Mouse (Mus musculus): Measurements from ENCODE around the gene Amn1.
"Not testable (repeated sequence)": the region's sequence is repeated elsewhere in the genome, so short reads cannot be mapped to it uniquely, and the experiment has no call there.

Amn1 gene

GRCm38 (mm10) chr6:149154116-149155030 is 34.1 kb downstream of the Amn1 start:
- DNase-seq (ENCODE audit: low spot score in 2 of 2) = no peak

GRCm38 (mm10) chr6:149153473-149154115 is 34.9 kb downstream of the Amn1 start:
- DNase-seq (ENCODE audit: low spot score in 2 of 2) = no peak

DNA sequence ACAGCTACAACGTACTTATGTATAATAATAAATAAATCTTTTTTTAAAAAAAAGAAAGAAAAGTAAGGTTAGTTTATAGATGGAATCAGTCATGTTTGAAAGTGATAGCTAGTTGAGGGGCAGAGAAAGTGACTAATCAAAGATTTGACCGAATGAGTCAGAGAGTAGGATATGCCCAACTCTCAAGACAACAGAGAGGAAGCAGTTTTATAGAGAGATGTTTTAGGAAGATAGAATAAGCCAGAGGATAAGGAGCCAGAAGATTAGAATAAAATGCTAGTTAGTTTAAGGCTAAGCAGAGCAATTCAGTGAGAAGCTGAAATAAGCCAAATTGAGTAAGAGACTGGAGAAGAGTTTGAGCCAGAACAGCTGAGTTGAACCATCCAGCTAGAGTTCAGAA is 36.4 kb downstream of the Amn1 start:
- no peak for DNase-seq (ENCODE audit: low spot score in 2 of 2)

- DNase-seq (ENCODE audit: low spot score in 2 of 2) = no peak
Observed at GRCm38 (mm10) chr6:149148436-149149229, 39.9 kb downstream of the Amn1 start.

GRCm38 (mm10) chr6:149145143-149145542 is 43.4 kb downstream of the Amn1 start:
- DNase-seq (ENCODE audit: low spot score in 2 of 2) = no peak

DNA sequence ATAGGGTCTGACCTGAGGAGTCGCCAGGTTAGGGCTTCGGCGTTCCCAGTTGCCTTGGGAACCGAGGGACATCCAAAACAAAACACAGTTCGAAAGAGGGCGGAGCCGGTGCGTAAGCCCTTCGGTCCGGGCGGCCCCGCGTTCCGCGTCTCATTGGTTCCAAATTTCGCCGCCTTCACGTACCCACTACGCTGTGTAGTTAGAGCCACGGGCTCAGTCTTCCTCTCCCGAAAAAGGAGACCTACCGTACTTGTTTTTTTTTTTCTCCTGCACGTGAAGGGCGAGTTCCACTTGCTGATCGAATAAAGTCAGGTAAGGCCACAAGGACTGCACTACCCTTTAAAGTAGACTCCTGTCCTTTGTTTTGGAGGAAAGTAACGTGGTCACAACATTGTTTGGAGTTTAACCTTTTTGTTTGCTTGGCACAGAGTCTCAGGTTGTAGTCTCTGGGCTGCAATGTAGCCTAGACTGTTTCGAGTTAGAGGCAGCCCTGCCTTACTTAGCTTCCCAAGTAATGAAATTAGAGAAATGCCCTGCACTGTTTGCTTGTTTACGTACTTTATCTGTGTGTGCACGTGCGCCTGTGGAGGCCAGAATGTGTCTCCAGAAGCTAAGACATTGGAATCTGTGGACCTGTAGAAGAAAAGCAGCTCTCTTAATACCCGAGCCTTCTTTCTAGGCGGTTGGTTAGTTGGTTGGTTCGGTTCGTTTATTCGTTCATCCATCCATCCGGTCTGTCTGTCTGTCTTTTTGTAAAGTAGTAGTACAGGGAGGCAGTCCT is 46.9 kb downstream of the Amn1 start:
- peak; percentile 81 to 86 for DNase-seq (ENCODE audit: low spot score in 2 of 2)

DNA sequence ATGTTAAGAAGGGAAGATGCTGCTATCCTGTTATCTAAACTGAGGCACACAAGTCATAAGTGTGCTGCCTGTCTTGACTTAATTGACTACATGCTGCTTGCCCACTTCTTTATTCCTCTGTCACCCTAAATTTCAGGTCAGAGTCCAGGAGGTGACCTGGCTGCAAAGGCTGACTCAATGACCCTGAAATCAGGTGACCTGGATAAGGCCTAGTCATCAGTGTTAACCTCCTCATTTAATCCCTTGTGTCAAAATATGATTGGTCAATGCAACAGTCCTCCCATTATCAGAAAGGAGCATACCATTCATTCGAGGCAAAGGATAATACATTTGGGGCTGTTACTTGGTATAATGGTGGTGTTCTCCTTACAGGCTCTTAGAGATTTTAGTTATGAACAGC is 49.0 kb downstream of the Amn1 start, which contains the start of gene Etfbkmt:
Gene Etfbkmt, plus strand, starts transcription at position 379 of the 400 bp plus-strand sequence.
- DNase-seq (ENCODE audit: low spot score in 2 of 2) = no peak

- DNase-seq (ENCODE audit: low spot score in 2 of 2) = no peak
Observed at GRCm38 (mm10) chr6:149139011-149139410, 49.5 kb downstream of the Amn1 start.

- no peak for DNase-seq (ENCODE audit: low spot score in 2 of 2)
Observed at GRCm38 (mm10) chr6:149137936-149138335, 50.6 kb downstream of the Amn1 start.

GRCm38 (mm10) chr6:149135631-149136030 is 52.9 kb downstream of the Amn1 start:
- DNase-seq (ENCODE audit: low spot score in 2 of 2) = no peak

- no peak for DNase-seq (ENCODE audit: low spot score in 2 of 2)
Observed at GRCm38 (mm10) chr6:149134391-149135150, 53.9 kb downstream of the Amn1 start.

- no peak for DNase-seq (ENCODE audit: low spot score in 2 of 2)
Observed at GRCm38 (mm10) chr6:149132311-149133077, 56.0 kb downstream of the Amn1 start.

GRCm38 (mm10) chr6:149131111-149131510 is 57.4 kb downstream of the Amn1 start:
- no peak for DNase-seq (ENCODE audit: low spot score in 2 of 2)

GRCm38 (mm10) chr6:149129870-149130269 is 58.6 kb downstream of the Amn1 start, which contains the start of gene Gm10203:
TSS of gene Gm10203 (plus strand) at chr6:149130170.
- not testable (repeated sequence) for DNase-seq (ENCODE audit: low spot score in 2 of 2)

DNA sequence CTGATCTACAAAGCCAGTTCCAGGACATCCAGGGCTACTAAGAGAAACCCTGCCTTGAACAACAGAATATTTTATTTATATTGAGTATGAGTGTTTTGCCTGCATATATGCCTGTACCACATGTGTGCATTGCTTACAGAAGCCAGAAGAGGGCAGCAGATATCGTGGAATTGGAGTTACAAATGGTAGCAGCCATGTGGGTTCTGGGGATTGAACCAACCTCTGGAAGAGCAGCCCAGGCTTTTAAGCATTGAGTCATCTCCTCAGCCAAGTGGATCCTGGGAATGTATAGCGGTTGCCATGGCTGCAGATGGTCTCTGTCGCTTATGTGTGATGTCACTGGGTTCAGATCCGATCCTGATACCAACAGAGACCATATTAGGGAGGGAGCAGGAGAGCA is 61.8 kb downstream of the Amn1 start:
- DNase-seq (ENCODE audit: low spot score in 2 of 2) = no peak

DNA sequence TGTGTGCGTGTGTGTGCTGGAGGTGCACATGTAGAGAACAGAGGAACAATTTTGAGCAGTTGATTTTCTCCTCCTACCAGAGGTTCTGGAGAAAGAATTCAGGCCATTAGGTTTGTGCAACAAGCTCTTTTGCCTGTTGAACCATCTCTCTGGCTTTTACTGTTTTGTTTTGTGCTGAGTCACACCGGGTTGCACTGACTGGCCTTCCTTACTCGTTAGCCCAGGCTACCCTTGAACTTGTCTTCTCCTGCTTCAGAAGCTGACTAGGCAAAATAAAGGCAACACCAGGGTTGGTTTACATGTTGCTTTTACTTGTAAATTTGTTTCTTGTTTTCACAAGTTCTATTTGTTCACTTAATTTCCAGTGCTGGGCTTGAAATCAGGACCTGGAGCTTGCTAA is 65.5 kb downstream of the Amn1 start:
- DNase-seq (ENCODE audit: low spot score in 2 of 2) = no peak

GRCm38 (mm10) chr6:149119853-149120252 is 68.7 kb downstream of the Amn1 start:
- DNase-seq (ENCODE audit: low spot score in 2 of 2) = no peak

DNA sequence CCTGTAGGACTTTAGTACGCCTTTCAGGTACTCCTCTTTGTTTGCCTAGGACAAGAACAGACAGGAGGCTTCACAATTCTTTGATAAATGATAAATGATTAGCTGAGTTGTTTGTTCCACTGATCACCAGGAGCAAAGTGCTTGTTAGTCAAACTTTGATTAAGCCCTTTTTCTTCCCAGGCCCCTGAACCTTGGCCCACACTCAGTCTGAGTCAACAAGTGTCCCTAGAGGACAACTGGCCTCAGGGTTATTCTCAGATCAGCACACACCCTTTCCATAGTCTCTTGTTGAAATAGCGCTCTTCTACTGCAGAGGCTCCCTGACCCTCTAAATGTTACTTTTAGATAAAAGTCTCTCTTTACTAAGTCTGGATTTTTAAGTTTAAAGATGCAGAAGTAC is 69.6 kb downstream of the Amn1 start:
- DNase-seq (ENCODE audit: low spot score in 2 of 2) = no peak

DNA sequence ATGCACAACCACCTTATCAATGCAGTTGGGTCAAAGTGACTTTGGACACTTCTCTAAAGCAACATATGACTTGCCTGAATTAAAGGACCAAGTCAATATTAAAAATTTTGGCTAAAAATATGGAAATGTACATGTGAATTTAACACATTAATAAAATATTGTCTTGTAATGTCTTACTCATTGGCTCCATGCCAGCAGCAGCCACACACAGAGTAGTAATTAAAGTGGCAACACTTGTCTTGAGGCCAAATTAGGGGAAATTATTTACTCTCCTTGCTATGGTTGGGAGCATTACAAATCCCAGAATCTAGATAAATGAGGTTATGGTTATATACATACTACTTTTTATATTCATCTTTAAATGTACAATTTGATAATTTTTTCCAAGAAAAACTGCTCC is 71.5 kb downstream of the Amn1 start:
- DNase-seq (ENCODE audit: low spot score in 2 of 2) = no peak

DNA sequence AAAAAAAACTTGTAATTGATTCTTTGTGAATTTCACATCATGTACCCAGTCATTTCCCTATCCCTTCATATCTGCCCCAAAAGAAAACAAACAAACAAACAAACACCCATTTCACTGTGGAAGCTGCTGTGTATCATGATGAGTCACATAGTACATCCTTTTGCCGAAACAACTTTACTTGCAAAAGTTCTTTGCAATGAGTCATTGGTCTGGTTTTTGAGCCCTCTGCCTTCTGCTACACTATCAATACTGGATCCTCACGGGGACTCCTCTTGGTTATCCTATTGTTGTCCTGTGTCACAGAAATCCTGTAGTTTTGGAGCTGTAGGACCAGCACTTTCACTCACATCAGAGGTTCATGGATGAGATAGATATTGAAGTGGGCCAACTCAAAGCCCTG is 79.6 kb downstream of the Amn1 start:
- DNase-seq (ENCODE audit: low spot score in 2 of 2) = no peak

Data from urinary bladder, postnatal 4 days (tissue).